Mouse (Mus musculus): ENCODE measurements around the gene Ctf1.
"Not testable (repeated sequence)": the region's sequence is repeated elsewhere in the genome, so short reads cannot be mapped to it uniquely, and the experiment has no call there.

The Ctf1 gene

GRCm38 (mm10) chr7:127693290-127693689 is 19.2 kb upstream of the Ctf1 start:
- DNase-seq (ENCODE audit: inconsistent ontology term), result no peak

DNA sequence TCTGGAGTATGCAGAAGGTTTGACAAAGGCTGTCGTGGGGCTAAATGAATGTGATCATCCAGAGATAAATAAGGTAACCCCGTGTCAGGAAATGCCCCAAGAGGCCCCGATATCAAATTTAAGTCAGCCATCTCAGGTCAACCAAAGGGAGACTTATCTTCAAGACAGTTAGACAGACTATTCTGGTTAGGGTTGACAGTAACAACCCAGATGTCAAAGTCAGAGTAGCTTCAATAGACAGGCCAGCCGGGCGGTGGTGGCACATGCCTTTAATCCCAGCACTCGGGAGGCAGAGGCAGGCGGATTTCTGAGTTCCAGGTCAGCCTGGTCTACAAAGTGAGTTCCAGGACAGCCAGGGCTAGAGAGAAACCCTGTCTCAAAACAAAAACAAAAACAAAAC is 18.8 kb upstream of the Ctf1 start:
- DNase-seq (ENCODE audit: inconsistent ontology term), result not testable (repeated sequence)

- DNase-seq (ENCODE audit: inconsistent ontology term), result no peak
Observed at GRCm38 (mm10) chr7:127698986-127699385, 13.6 kb upstream of the Ctf1 start.

DNA sequence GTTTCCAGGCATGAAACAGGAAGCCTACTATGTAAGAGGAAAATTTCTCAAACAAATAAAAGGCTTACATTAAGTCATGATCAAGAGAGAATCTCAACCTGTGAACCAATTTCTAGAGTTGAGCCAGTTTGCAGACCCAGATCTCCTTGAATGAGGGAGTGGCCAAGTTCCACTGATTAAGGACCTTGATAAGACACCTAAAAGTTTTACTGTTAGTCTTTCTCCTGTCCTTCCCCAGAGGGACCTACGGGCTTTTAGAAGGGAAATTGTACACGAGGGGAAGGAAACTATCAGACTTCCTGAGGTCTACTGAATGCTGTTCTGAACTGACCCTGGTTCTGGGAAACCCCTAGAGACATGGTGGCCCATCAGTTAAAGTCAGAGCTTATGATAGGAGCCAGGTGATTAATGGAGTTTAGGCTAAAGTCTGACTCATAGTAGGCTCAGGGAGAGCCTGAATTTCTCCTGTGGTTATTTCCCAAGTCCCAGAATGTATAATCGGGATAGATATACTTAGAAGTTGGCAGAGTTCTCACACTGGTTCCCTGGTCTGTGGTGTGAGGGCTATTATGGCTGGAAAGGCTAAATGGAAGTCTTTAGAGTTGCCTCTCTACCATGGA is 11.7 kb upstream of the Ctf1 start:
- DNase-seq (ENCODE audit: inconsistent ontology term), result no peak

DNA sequence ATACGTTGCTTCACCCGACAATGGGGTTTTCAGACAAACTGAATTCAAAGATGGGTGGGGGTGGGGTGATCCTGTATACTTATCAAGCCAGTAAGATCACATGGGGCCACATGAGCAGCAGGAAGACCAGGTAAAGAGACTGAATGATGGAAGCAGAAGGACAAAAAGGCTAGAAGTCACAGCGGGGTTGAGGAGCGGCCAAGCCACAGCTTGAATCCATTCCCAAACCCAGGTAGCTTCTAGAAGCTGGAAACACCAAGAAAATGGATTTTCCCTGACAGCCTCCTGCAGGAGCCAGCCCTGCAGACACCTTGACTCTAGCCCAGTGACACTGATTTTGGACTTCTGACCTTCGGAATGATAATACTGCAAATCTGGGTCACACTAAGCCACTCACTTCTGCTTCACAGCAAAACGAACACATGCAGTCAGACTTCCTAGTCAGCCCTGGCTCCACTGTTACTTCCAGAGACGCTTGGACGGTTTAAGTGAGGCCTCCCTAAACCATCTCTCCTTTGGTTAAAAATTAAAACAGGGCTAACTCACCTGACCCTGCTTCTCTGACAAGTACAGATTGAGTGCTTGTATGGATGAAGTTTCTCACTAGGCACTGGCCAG is 8.9 kb upstream of the Ctf1 start:
- no peak for DNase-seq (ENCODE audit: inconsistent ontology term)

DNA sequence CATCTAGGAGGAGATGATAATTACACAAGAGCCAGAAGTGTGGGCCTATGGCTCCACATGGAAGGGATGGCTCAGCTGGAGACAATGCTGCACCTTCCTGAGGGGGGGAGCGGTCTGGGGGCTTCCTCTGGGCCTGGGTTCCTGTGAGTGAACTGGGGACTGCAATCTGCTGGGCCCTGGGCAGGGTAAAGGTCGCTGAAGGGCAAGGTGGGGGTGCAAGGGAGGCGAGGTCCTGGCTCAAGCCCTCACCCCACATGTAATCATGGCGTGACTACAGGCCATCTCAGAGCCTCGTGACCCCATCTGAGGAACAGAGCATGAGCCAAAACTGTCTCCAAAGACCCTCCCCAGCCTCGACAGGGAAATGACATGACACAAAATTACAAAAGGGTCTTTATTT is 7.9 kb upstream of the Ctf1 start:
- no peak for DNase-seq (ENCODE audit: inconsistent ontology term)

- no peak for DNase-seq (ENCODE audit: inconsistent ontology term)
Observed at GRCm38 (mm10) chr7:127705706-127706105, 6.8 kb upstream of the Ctf1 start.

DNA sequence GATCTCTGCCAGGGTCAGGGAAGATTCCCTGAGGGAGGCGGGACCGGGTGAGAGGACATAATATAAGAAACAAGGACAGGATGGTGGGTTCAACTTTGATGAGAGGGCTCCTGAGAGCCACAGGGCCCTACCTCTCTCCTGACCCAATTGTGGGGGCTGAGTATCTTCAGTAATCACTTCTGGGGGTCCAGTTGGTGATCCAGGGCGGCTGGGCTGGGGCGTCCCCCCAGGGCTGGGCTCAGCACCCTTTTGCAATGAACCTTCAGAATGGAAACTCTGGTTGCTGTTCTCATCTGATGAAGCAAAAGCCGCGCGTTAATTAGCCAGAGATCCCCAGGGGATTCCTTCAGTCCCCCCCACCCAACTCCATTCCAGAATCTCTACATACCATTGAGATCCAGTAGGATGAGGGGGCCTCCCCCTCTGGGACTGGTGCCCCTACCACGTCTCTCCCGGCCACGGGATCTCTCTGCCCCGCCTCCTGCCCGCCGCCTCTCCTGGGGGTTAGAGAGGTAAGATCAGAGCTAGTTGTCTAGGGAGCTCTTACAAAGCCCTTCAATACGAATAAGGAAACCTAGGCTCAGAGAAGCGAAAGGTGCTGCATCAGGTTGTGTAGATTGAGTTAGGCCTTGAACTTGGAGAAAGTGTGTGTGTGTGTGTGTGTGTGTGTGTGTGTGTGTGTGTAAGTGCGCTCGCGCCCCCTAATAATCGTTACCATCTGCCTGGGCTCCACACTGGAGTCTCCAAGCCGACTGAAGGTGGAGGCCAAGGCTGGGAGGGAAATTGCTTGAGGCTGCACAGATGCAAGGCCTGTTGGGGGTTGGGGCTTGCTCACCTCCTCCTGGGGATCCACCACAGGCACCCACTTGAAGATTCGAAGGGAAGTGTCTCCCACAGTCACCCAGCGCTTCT is 5.2 kb upstream of the Ctf1 start:
- DNase-seq (ENCODE audit: inconsistent ontology term), result no peak

DNA sequence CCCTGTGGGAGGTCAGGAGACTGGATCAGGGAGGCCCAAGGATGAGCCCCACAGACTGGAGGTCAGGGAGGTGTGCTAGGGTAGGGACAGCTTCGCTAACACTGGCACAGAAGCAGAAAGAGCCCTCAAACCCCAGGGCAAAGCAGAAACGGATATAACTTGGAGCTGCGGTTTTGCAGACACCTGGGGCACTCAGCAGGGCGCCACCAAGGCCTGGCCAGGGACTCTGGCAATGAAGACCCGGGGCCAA is 4.7 kb upstream of the Ctf1 start:
- DNase-seq (ENCODE audit: inconsistent ontology term), result no peak

- peak; percentile 98 for DNase-seq (ENCODE audit: inconsistent ontology term)
Observed at GRCm38 (mm10) chr7:127708207-127709078, 4.1 kb upstream of the Ctf1 start, which contains the start of gene Bcl7c. Gene Bcl7c (minus strand): TSS chr7:127708933.

DNA sequence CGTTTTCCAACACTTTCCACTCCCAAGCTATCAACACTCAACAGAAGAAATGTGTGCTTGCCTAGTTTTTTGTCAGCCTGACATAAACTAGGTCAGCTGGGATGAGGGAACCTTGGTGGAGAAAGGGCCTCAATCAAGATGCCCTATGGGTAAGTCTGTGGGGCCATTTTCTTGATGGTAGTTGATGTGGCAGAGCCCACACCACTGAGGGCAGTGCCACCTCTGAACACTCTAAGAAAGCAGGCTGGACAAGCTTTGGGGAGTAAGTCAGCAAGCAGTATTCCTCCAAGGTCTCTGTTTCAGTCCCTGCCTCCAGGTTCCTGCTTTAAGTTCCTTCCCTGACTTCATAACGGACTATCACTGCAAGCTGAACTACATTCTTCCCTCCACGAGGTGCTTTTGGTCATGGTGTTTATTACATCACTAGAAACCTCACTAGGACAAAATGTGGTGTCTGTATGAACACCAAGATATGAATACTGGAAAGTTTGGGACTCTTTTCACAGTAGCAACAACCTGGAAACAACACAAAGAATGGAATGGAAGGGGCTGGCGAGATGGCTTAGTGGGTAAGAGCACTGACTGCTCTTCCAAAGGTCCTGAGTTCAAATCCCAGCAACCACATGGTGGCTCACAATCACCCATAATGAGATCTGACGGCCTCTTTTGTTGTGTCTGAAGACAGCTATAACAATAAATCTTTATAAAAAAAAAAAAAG is 3.1 kb upstream of the Ctf1 start:
- no peak for DNase-seq (ENCODE audit: inconsistent ontology term)

DNA sequence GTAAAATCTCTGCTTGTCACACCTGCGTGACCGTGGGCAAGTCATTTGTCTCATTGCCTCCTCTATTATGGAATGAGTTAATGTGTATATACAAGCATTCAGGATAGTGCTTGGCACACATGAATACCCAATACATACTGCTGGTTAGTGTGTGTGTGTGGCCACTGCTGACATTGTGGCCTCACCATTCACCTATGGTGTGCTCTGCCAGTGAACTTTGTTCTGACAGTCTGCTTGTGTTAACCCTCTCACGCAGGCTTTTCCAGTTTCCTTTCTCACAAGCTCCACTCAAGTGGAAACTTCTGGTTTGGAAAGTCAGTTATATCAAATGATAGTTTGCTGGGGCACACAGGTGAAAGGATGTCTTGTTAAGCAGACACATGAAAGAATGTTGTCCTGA is 1.5 kb upstream of the Ctf1 start:
- DNase-seq (ENCODE audit: inconsistent ontology term), result no peak

GRCm38 (mm10) chr7:127711456-127711855 is 1.1 kb upstream of the Ctf1 start:
- DNase-seq (ENCODE audit: inconsistent ontology term), result no peak

GRCm38 (mm10) chr7:127714816-127715215 is 2.3 kb downstream of the Ctf1 start:
- DNase-seq (ENCODE audit: inconsistent ontology term), result no peak

DNA sequence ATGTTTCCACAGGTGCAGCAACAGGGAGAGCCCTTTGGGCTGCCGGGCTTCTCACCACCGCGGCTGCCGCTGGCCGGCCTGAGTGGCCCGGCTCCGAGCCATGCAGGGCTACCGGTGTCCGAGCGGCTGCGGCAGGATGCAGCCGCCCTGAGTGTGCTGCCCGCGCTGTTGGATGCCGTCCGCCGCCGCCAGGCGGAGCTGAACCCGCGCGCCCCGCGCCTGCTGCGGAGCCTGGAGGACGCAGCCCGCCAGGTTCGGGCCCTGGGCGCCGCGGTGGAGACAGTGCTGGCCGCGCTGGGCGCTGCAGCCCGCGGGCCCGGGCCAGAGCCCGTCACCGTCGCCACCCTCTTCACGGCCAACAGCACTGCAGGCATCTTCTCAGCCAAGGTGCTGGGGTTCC is 4.5 kb downstream of the Ctf1 start:
- peak; percentile 58 for DNase-seq (ENCODE audit: inconsistent ontology term)

DNA sequence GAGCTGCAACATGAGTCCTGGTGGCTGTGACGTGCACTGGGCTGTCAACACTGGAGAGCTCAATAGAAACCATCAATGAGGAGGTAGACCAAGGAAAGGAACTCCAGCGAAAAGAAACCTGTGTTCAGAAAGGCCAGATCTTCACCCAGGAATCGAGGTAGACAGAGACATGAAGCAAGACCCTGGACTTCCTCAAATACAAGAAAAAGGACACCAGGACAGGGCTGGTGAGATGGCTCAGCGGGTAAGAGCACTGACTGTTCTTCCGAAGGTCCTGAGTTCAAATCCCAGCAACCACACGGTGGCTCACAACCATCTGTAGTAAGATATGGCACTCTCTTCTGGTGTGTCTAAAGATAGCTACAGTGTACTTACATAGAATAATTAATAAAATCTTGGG is 5.8 kb downstream of the Ctf1 start:
- DNase-seq (ENCODE audit: inconsistent ontology term), result no peak

DNA sequence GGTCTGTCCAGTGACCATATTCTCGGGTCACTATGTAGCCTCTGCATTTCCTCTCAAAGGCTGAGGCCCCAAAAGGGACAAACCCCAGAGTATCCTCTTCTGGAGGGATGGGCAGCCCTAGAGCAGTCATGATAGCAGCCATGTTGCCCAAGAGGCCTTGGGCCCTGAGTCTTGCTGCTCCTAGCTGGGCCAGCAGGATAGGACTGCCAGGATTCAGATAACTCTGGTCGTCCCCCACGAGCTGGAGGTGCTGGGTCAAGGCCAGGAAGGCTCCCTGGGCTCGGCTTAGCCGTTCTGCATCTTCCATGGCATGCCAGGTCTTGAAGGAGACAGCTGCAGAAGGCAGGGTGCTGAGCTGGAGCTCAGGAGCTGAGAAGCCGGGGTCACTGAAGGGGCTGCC is 6.7 kb downstream of the Ctf1 start:
- DNase-seq (ENCODE audit: inconsistent ontology term), result no peak

DNA sequence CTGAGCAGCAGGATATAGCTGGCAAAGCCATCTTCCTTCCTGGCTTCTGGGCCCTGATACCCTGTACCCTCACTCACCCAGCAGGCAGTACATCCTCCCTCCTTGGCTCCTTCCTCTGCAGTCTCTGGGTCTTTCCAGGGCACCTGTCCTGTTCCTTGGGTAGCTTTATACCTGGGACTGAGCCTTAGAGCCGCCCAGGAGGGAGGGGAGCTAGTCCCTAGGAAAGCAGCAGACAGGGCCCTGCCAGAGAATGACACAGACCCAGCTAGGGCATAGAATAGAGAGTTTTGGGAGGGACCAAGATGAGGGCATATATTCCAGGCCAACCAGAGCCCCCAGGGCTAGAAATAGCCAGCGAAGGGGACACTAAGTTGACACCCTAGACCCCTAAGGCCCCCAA is 13.0 kb downstream of the Ctf1 start:
- DNase-seq (ENCODE audit: inconsistent ontology term), result no peak

DNA sequence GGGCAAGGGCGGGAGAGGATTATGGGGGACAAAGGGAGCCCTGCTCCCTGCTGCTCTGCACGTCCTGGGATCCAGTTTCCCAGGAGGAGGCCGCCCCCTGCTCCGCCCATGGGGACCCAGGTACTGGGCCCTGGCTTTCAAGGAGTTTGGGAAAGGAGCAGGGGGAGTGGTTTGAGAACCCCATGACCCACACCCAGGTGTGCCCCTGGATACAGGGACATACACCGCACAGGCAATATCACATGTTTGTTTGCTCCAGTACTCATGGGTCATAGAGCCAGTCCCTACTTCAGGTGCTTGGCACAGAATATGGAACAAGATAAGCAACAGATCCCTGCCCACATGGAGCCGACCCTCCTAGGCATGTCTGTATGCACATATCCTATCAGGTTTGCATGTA is 13.4 kb downstream of the Ctf1 start:
- no peak for DNase-seq (ENCODE audit: inconsistent ontology term)

GRCm38 (mm10) chr7:127727898-127728297 is 15.4 kb downstream of the Ctf1 start:
- DNase-seq (ENCODE audit: inconsistent ontology term), result no peak

GRCm38 (mm10) chr7:127730170-127730569 is 17.6 kb downstream of the Ctf1 start:
- DNase-seq (ENCODE audit: inconsistent ontology term), result no peak
